Mouse (Mus musculus): ENCODE measurements around the gene Arhgap24. TPM values are rescaled to one million over a fixed set of nuclear protein-coding genes. Genes with fewer than 3 reads are reported as not detected.

The Arhgap24 gene
- polyA plus RNA-seq, 1 experiment from 2014 or later: 4.2 TPM

GRCm38 (mm10) chr5:102509381-102509780 is 28.2 kb downstream of the Arhgap24 start:
- ATAC-seq (ENCODE audit: insufficient read depth, low FRiP score, low TSS enrichment) (no peak), DNase-seq (ENCODE audit: low spot score) (no peak)
- no peaks in the 10 kb centered on the region for H3K36me3 ChIP-seq (ENCODE audit: control insufficient read depth, insufficient read depth, low read length)
- H3K9me3 ChIP-seq (ENCODE audit: control insufficient read depth, low read length): no peaks in the 10 kb centered on the region
- no peaks in the 10 kb centered on the region for H3K4me1 ChIP-seq (ENCODE audit: control insufficient read depth, insufficient read depth, low read length)
- no peaks in the 10 kb centered on the region for H3K27me3 ChIP-seq (ENCODE audit: control insufficient read depth, insufficient read depth, low read length)
- H3K4me3 ChIP-seq (ENCODE audit: low read depth, low read length): no peak overlapping the region
- H3K9ac ChIP-seq (ENCODE audit: low read length): no peak overlapping the region
- WGBS: 85% methylated on average over 2 of the region's 2 CpGs
- H3K4me2 ChIP-seq (ENCODE audit: low read depth): no peak overlapping the region
- no peak overlapping the region for H3K27ac ChIP-seq (ENCODE audit: low read depth, low read length)

DNA sequence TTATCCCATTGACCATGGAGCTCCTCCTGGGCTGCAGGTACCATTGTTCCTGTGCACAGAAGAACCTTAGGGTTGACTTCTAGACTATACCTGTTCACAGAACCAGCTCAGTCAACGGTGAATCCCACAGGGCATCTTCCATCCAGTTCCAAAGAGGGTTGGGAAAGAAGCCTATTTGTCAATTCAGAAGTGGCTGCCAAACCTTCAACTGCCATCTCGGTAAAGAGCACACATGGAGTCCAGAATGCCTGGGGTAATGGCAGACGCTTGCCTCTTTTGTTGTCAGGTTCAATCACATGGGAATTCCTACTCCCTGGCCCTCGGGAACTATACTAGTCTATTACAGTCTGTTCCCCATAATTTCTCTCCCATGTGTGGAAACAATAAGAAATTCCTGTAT is 30.5 kb downstream of the Arhgap24 start:
- no peaks in the 10 kb centered on the region for H3K9me3 ChIP-seq (ENCODE audit: control insufficient read depth, low read length)
- no peaks in the 10 kb centered on the region for H3K27me3 ChIP-seq (ENCODE audit: control insufficient read depth, insufficient read depth, low read length)
- ATAC-seq (ENCODE audit: insufficient read depth, low FRiP score, low TSS enrichment) (no peak), DNase-seq (ENCODE audit: low spot score) (no peak)
- H3K4me2 ChIP-seq (ENCODE audit: low read depth): no peak overlapping the region
- WGBS: 76% methylated on average over 4 of the region's 4 CpGs
- H3K36me3 ChIP-seq (ENCODE audit: control insufficient read depth, insufficient read depth, low read length): no peaks in the 10 kb centered on the region
- no peak overlapping the region for H3K9ac ChIP-seq (ENCODE audit: low read length)
- H3K4me3 ChIP-seq (ENCODE audit: low read depth, low read length): no peak overlapping the region
- no peak overlapping the region for H3K27ac ChIP-seq (ENCODE audit: low read depth, low read length)
- peaks cover 5% of the 10 kb centered on the region; the same call in 1 of the 2 replicates for H3K4me1 ChIP-seq (ENCODE audit: control insufficient read depth, insufficient read depth, low read length)

GRCm38 (mm10) chr5:102515496-102515895 is 34.3 kb downstream of the Arhgap24 start:
- Histone ChIP-seq H3K4me3 (ENCODE audit: low read depth, low read length) (no peak overlapping the region), H3K4me2 (ENCODE audit: low read depth) (no peak overlapping the region), H3K27ac (ENCODE audit: low read depth, low read length) (no peak overlapping the region), H3K9me3 (ENCODE audit: control insufficient read depth, low read length) (no peaks in the 10 kb centered on the region), H3K4me1 (ENCODE audit: control insufficient read depth, insufficient read depth, low read length) (peaks cover 5% of the 10 kb centered on the region; the same call in 1 of the 2 replicates), H3K9ac (ENCODE audit: low read length) (no peak overlapping the region), H3K27me3 (ENCODE audit: control insufficient read depth, insufficient read depth, low read length) (no peaks in the 10 kb centered on the region), H3K36me3 (ENCODE audit: control insufficient read depth, insufficient read depth, low read length) (no peaks in the 10 kb centered on the region)
- no peak for DNase-seq (ENCODE audit: low spot score)
- ATAC-seq (ENCODE audit: insufficient read depth, low FRiP score, low TSS enrichment): no peak
- WGBS: 43% methylated on average over 7 of the region's 7 CpGs

DNA sequence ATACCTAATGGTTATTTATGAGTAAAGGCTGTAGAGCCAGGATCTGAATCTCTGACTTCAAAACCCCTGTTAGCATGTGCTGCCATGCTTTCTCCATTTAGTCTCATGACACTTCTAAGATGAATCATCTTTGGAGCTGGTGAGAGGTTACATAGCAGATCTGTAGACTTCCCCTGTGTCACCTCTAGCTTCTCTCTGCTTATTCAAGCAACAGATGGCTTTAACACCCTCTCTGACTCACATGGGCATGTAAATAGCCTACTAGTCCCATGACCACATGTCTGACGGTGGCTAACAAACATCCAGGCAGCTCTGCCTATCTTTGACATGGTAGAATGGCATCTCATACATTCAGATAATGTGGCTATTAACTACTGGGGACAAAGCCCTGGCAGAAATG is 39.3 kb downstream of the Arhgap24 start:
- no peak overlapping the region for H3K9ac ChIP-seq (ENCODE audit: low read length)

DNA sequence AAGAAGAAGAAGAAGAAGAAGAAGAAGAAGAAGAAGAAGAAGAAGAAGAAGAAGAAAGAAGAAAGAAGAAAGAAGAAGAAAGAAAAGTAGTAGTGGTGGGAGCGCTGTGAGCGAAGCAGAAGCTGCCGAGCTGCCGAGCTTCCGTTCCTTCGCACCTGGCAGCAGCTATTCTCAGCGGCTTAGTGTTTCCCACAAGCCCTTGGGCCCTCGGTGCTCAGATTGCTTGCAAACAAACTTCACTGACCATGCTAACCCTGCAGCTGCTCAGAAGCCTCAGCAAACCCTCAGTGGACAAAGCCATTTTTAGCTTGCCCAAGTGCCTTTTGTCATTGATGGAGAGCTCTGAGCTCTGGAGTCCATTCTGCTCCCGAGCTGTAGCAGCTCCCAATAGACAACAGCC is 54.1 kb downstream of the Arhgap24 start:
- H3K4me3 ChIP-seq (ENCODE audit: low read depth, low read length): no peak overlapping the region
- no peak overlapping the region for H3K9ac ChIP-seq (ENCODE audit: low read length)
- WGBS: 83% methylated on average over 9 of the region's 9 CpGs
- no peaks in the 10 kb centered on the region for H3K27me3 ChIP-seq (ENCODE audit: control insufficient read depth, insufficient read depth, low read length)
- no peaks in the 10 kb centered on the region for H3K36me3 ChIP-seq (ENCODE audit: control insufficient read depth, insufficient read depth, low read length)
- H3K4me2 ChIP-seq (ENCODE audit: low read depth): no peak overlapping the region
- no peaks in the 10 kb centered on the region for H3K4me1 ChIP-seq (ENCODE audit: control insufficient read depth, insufficient read depth, low read length)
- no peaks in the 10 kb centered on the region for H3K9me3 ChIP-seq (ENCODE audit: control insufficient read depth, low read length)
- DNase-seq (ENCODE audit: low spot score) (peak; percentile 14), ATAC-seq (ENCODE audit: insufficient read depth, low FRiP score, low TSS enrichment) (no peak)
- no peak overlapping the region for H3K27ac ChIP-seq (ENCODE audit: low read depth, low read length)

More for the DNA sequence above, 39.3 kb downstream of the Arhgap24 start:
- Histone ChIP-seq H3K4me2 (ENCODE audit: low read depth) (no peak overlapping the region), H3K27ac (ENCODE audit: low read depth, low read length) (no peak overlapping the region), H3K9me3 (ENCODE audit: control insufficient read depth, low read length) (no peaks in the 10 kb centered on the region), H3K27me3 (ENCODE audit: control insufficient read depth, insufficient read depth, low read length) (no peaks in the 10 kb centered on the region), H3K4me1 (ENCODE audit: control insufficient read depth, insufficient read depth, low read length) (no peaks in the 10 kb centered on the region), H3K4me3 (ENCODE audit: low read depth, low read length) (no peak overlapping the region), H3K36me3 (ENCODE audit: control insufficient read depth, insufficient read depth, low read length) (no peaks in the 10 kb centered on the region)
- DNase-seq (ENCODE audit: low spot score) (no peak), ATAC-seq (ENCODE audit: insufficient read depth, low FRiP score, low TSS enrichment) (no peak)
- WGBS: 69% methylated on average over 1 of the region's 1 CpGs

- Histone ChIP-seq H3K4me1 (ENCODE audit: control insufficient read depth, insufficient read depth, low read length) (no peaks in the 10 kb centered on the region), H3K27me3 (ENCODE audit: control insufficient read depth, insufficient read depth, low read length) (no peaks in the 10 kb centered on the region), H3K4me3 (ENCODE audit: low read depth, low read length) (no peak overlapping the region), H3K4me2 (ENCODE audit: low read depth) (no peak overlapping the region), H3K27ac (ENCODE audit: low read depth, low read length) (no peak overlapping the region), H3K9ac (ENCODE audit: low read length) (no peak overlapping the region), H3K9me3 (ENCODE audit: control insufficient read depth, low read length) (no peaks in the 10 kb centered on the region), H3K36me3 (ENCODE audit: control insufficient read depth, insufficient read depth, low read length) (no peaks in the 10 kb centered on the region)
- no peak for DNase-seq (ENCODE audit: low spot score)
- WGBS: 83% methylated on average over 3 of the region's 3 CpGs
- ATAC-seq (ENCODE audit: insufficient read depth, low FRiP score, low TSS enrichment): no peak
Observed at GRCm38 (mm10) chr5:102537819-102538218, 56.6 kb downstream of the Arhgap24 start.

GRCm38 (mm10) chr5:102546296-102546695 is 65.1 kb downstream of the Arhgap24 start:
- DNase-seq (ENCODE audit: low spot score) (no peak), ATAC-seq (ENCODE audit: insufficient read depth, low FRiP score, low TSS enrichment) (no peak)
- H3K4me3 ChIP-seq (ENCODE audit: low read depth, low read length): no peak overlapping the region
- H3K9me3 ChIP-seq (ENCODE audit: control insufficient read depth, low read length): no peaks in the 10 kb centered on the region
- no peaks in the 10 kb centered on the region for H3K4me1 ChIP-seq (ENCODE audit: control insufficient read depth, insufficient read depth, low read length)
- H3K9ac ChIP-seq (ENCODE audit: low read length): no peak overlapping the region
- WGBS: 91% methylated on average over 4 of the region's 4 CpGs
- H3K4me2 ChIP-seq (ENCODE audit: low read depth): no peak overlapping the region
- no peaks in the 10 kb centered on the region for H3K36me3 ChIP-seq (ENCODE audit: control insufficient read depth, insufficient read depth, low read length)
- no peak overlapping the region for H3K27ac ChIP-seq (ENCODE audit: low read depth, low read length)
- no peaks in the 10 kb centered on the region for H3K27me3 ChIP-seq (ENCODE audit: control insufficient read depth, insufficient read depth, low read length)

GRCm38 (mm10) chr5:102547786-102548185 is 66.6 kb downstream of the Arhgap24 start:
- Histone ChIP-seq H3K4me1 (ENCODE audit: control insufficient read depth, insufficient read depth, low read length) (no peaks in the 10 kb centered on the region), H3K4me2 (ENCODE audit: low read depth) (no peak overlapping the region), H3K4me3 (ENCODE audit: low read depth, low read length) (no peak overlapping the region), H3K27ac (ENCODE audit: low read depth, low read length) (no peak overlapping the region), H3K9ac (ENCODE audit: low read length) (no peak overlapping the region), H3K9me3 (ENCODE audit: control insufficient read depth, low read length) (no peaks in the 10 kb centered on the region), H3K27me3 (ENCODE audit: control insufficient read depth, insufficient read depth, low read length) (no peaks in the 10 kb centered on the region), H3K36me3 (ENCODE audit: control insufficient read depth, insufficient read depth, low read length) (no peaks in the 10 kb centered on the region)
- DNase-seq (ENCODE audit: low spot score) (no peak), ATAC-seq (ENCODE audit: insufficient read depth, low FRiP score, low TSS enrichment) (no peak)

DNA sequence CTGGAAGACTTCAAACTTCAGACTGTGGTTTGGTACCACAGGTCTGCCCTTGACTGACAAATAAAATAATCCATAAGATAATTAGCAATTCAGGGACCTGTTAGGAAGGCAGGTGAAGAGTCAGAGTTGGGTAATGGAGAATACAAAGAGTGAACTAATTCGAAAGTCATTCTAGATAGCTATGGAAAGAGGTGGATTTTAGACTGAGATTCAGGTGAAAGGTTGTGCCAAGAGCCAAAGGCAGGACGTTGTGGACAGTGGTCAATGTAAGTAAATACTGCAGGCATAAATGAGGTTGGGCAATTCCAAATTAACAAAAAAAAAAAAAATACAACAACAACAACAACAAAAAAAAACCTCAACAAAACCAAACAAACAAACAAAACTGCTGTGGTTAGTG is 67.2 kb downstream of the Arhgap24 start:
- H3K27me3 ChIP-seq (ENCODE audit: control insufficient read depth, insufficient read depth, low read length): no peaks in the 10 kb centered on the region
- DNase-seq (ENCODE audit: low spot score) (no peak), ATAC-seq (ENCODE audit: insufficient read depth, low FRiP score, low TSS enrichment) (no peak)
- no peak overlapping the region for H3K27ac ChIP-seq (ENCODE audit: low read depth, low read length)
- H3K4me1 ChIP-seq (ENCODE audit: control insufficient read depth, insufficient read depth, low read length): no peaks in the 10 kb centered on the region
- no peaks in the 10 kb centered on the region for H3K36me3 ChIP-seq (ENCODE audit: control insufficient read depth, insufficient read depth, low read length)
- WGBS: 85% methylated on average over 2 of the region's 2 CpGs
- no peak overlapping the region for H3K4me3 ChIP-seq (ENCODE audit: low read depth, low read length)
- no peak overlapping the region for H3K9ac ChIP-seq (ENCODE audit: low read length)
- no peak overlapping the region for H3K4me2 ChIP-seq (ENCODE audit: low read depth)
- H3K9me3 ChIP-seq (ENCODE audit: control insufficient read depth, low read length): no peaks in the 10 kb centered on the region
